Mouse (Mus musculus) forebrain, postnatal 0 days (tissue): ENCODE results near the gene Fgd3. TPM values are rescaled to one million over a fixed set of nuclear protein-coding genes. Genes with fewer than 3 reads are reported as not detected.

Experiments
- ATAC-seq: fragments of 200-750 bp; cut with Nextera tagmentation; 2 replicates; pipeline ENCODE4 v1.8.0; 2017; ENCODE audit warnings: mild to moderate bottlenecking, moderate library complexity
- DNase-seq: peaks from one replicate; pipeline ENCODE4 v3.0.0-alpha.2; 2015
- H3K27ac ChIP-seq: fragments of 300-500 bp; sonication (generic); 2 replicates; pipeline ENCODE4 v1.5.1; 2014; ENCODE audit warnings: low read depth, mild to moderate bottlenecking, antibody characterized with exemption, low read length, moderate library complexity, mixed read lengths
- H3K27me3 ChIP-seq: fragments of 300-500 bp; sonication (generic); 2 replicates; pipeline ENCODE4 v1.6.1; 2014; ENCODE audit warnings: mild to moderate bottlenecking, low read length, mixed read lengths; ENCODE audit not compliant: insufficient read depth
- H3K36me3 ChIP-seq: fragments of 300-500 bp; sonication (generic); 2 replicates; pipeline ENCODE4 v1.6.1; 2014; ENCODE audit warnings: mild to moderate bottlenecking, moderate library complexity; ENCODE audit not compliant: insufficient read depth
- H3K4me1 ChIP-seq: fragments of 300-500 bp; sonication (generic); 2 replicates; pipeline ENCODE4 v1.6.1; 2014; ENCODE audit warnings: antibody characterized with exemption; ENCODE audit not compliant: insufficient read depth
- H3K4me2 ChIP-seq: fragments of 300-500 bp; sonication (generic); 2 replicates; pipeline ENCODE4 v1.6.1; 2014; ENCODE audit warnings: low read depth, mild to moderate bottlenecking, moderate library complexity
- H3K4me3 ChIP-seq: fragments of 300-500 bp; sonication (generic); 2 replicates; pipeline ENCODE4 v1.5.1; 2014; ENCODE audit warnings: low read depth, low read length, mixed read lengths
- H3K9ac ChIP-seq: fragments of 300-500 bp; sonication (generic); 2 replicates; pipeline ENCODE4 v1.6.1; 2014; ENCODE audit warnings: mild to moderate bottlenecking
- H3K9me3 ChIP-seq: fragments of 300-500 bp; sonication (generic); 2 replicates; pipeline ENCODE4 v1.6.1; 2016; ENCODE audit warnings: low read length
- CTCF ChIP-seq: sonication (generic); IDR thresholded peaks from 2 replicates; pipeline ENCODE4 v1.5.1; 2016; ENCODE audit warnings: antibody characterized with exemption, control low read depth, low read depth
- WGBS: fragments of 180-500 bp; shearing (Covaris S2); extraction: QIAGEN DNeasy Blood & Tissue Kit; methylation state at CpG from one replicate; pipeline ENCODE4 v1.1.7; 2014; 5-methylcytosine and 5-hydroxymethylcytosine counted together
- polyA plus RNA-seq: library from polyadenylated mRNA; unstranded; fragments of >200 nt; fragmentation: Nextera tagmentation; extraction: Ambion mirVana; gene quantifications from 2 replicates; pipeline ENCODE4 v1.2.1, GENCODE M21; 2015
- total RNA-seq: library from RNA; depleted of rRNA; stranded (reverse); fragments of >200 nt; gene quantifications from 2 replicates; pipeline ENCODE4 v1.2.3, GENCODE M21; 2014

The Fgd3 gene
- total and polyA plus RNA-seq, 2 experiments from 2014 or later: 2.8 to 14.0 TPM

DNA sequence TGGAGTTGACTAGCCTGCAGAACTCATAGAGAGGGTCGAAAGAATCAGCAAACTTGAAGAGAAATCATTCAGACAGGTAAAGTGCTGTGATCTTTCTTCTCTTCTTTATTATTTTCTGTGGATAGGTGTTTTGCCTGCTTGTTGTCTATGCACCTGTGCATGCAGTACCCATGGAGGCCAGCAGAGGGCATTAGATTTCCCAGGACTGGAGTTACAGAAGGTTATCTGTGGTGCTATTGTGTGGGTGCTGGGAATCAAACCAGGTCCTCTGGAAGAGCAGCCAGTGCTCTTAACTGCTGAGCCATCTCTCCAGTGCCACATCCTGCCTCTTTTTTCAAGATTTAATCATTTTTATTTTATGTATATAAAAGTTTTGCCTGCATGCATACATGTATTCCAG is 28.7 kb downstream of the Fgd3 start:
- peak; percentile 64 for TF ChIP-seq CTCF
- H3K27me3 ChIP-seq: no peaks in the 10 kb centered on the region

DNA sequence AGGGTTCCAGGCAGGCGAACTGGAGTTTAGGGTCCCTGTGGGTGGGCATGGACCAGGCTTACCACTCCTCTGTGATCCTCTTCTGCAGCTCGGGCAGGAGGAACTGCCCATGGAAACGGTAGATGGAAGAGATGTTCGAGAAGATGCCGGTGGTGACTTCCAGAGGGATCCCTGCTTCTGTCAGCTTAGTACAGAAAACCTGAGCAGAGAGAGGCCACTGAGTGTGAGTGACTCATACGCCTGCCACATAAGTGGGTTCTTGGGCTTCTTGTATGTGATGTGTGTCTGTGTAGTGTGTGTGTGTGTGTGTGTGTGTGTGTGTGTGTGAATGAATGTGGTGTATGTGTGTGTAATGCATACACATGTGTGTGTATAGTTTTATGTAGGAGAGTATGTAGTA is 32.9 kb downstream of the Fgd3 start:
- H3K4me1 ChIP-seq: no peaks in the 10 kb centered on the region
- WGBS: 89% methylated on average over 6 of the region's 6 CpGs

More for the DNA sequence above, 28.7 kb downstream of the Fgd3 start:
- no peak overlapping the region for H3K27ac ChIP-seq
- no peaks in the 10 kb centered on the region for H3K9me3 ChIP-seq
- no peak for DNase-seq
- no peak overlapping the region for H3K9ac ChIP-seq
- no peaks in the 10 kb centered on the region for H3K4me1 ChIP-seq
- no peak for ATAC-seq
- H3K4me3 ChIP-seq: no peak overlapping the region
- peaks cover 35% of the 10 kb centered on the region for H3K36me3 ChIP-seq
- 68% methylated on average over 1 of the region's 1 CpGs for WGBS
- H3K4me2 ChIP-seq: no peak overlapping the region

DNA sequence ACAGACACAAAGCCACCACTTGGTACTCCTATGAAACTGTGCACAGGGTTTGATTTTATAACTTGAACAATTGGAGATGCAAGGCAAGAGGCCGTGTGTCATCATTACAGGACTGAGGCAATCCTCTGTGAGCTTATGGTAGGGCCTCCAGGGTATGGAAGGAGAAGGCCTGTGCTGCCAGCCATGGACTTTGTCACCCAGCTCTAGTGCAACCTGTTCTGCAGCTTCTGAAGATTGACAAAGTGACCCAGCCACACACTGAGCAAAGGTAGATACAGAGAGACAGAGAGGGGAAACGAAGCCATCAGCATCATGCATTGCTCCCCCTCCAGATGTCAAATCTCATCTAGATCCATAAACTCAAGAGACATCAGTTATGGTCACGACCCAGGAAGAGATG is 33.4 kb downstream of the Fgd3 start:
- DNase-seq (no peak), ATAC-seq (no peak)
- Histone ChIP-seq H3K4me2 (no peak overlapping the region), H3K27me3 (no peaks in the 10 kb centered on the region), H3K4me3 (no peak overlapping the region), H3K9me3 (no peaks in the 10 kb centered on the region), H3K27ac (no peak overlapping the region), H3K36me3 (peaks cover 62% of the 10 kb centered on the region), H3K9ac (no peak overlapping the region), H3K4me1 (no peaks in the 10 kb centered on the region)
- 87% methylated on average over 3 of the region's 3 CpGs for WGBS
- TF ChIP-seq CTCF: no peak

More for the DNA sequence above, 32.9 kb downstream of the Fgd3 start:
- no peak overlapping the region for H3K4me2 ChIP-seq
- ATAC-seq (no peak), DNase-seq (no peak)
- no peak overlapping the region for H3K4me3 ChIP-seq
- peaks cover 61% of the 10 kb centered on the region for H3K36me3 ChIP-seq
- no peak for TF ChIP-seq CTCF
- no peak overlapping the region for H3K27ac ChIP-seq
- H3K9me3 ChIP-seq: no peaks in the 10 kb centered on the region
- no peak overlapping the region for H3K9ac ChIP-seq
- H3K27me3 ChIP-seq: no peaks in the 10 kb centered on the region

DNA sequence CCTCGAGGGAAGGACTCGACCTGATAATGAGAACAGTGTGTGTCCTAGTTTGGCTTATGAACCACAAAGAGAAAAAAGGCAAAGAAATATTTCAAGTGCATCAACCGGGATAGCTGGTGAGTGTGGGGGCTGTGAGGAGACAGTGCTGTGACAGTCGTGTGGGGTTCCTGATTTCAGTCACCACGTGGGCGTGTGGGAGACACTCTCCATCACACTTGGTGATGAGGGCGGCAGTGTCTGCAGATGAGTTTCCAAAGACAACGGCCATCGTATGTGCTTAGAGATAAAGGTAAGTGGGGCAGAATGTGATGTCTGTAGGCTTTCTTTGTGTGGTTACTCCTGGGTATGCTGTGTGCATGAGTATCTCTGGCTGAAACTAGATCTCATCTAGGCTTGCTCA is 36.4 kb downstream of the Fgd3 start:
- 83% methylated on average over 9 of the region's 9 CpGs for WGBS
- H3K4me3 ChIP-seq: no peak overlapping the region
- no peak for ATAC-seq
- no peak for DNase-seq
- H3K27me3 ChIP-seq: no peaks in the 10 kb centered on the region
- H3K4me2 ChIP-seq: no peak overlapping the region
- H3K9ac ChIP-seq: no peak overlapping the region
- no peak for TF ChIP-seq CTCF
- H3K27ac ChIP-seq: no peak overlapping the region
- no peaks in the 10 kb centered on the region for H3K9me3 ChIP-seq
- H3K36me3 ChIP-seq: peaks cover 82% of the 10 kb centered on the region
- no peaks in the 10 kb centered on the region for H3K4me1 ChIP-seq

DNA sequence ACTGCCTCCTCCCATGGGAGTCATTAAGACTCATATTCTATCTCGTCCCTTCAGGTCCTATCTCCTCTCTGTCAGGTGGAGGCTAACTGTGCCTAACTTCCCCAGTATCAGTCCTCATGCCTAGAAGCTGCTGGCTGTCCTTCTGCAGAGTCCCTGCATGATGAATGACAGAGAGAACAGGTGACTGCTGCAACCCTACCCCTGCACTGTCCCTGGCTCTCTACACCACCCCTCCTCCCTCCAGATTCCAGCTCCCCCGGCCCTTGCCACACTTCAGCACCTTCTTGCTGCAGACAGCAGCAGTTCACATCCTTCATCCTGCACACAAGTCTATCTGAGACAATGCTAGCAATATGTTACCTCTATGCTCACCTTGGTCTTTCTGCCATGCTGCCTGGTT is 37.9 kb downstream of the Fgd3 start:
- H3K9ac ChIP-seq: no peak overlapping the region
- no peak for DNase-seq
- H3K27me3 ChIP-seq: no peaks in the 10 kb centered on the region
- H3K4me2 ChIP-seq: no peak overlapping the region
- peaks cover 83% of the 10 kb centered on the region for H3K36me3 ChIP-seq
- no peaks in the 10 kb centered on the region for H3K4me1 ChIP-seq
- TF ChIP-seq CTCF: no peak
- no peak overlapping the region for H3K27ac ChIP-seq
- 71% methylated on average over 2 of the region's 2 CpGs for WGBS
- no peaks in the 10 kb centered on the region for H3K9me3 ChIP-seq
- no peak for ATAC-seq
- no peak overlapping the region for H3K4me3 ChIP-seq

DNA sequence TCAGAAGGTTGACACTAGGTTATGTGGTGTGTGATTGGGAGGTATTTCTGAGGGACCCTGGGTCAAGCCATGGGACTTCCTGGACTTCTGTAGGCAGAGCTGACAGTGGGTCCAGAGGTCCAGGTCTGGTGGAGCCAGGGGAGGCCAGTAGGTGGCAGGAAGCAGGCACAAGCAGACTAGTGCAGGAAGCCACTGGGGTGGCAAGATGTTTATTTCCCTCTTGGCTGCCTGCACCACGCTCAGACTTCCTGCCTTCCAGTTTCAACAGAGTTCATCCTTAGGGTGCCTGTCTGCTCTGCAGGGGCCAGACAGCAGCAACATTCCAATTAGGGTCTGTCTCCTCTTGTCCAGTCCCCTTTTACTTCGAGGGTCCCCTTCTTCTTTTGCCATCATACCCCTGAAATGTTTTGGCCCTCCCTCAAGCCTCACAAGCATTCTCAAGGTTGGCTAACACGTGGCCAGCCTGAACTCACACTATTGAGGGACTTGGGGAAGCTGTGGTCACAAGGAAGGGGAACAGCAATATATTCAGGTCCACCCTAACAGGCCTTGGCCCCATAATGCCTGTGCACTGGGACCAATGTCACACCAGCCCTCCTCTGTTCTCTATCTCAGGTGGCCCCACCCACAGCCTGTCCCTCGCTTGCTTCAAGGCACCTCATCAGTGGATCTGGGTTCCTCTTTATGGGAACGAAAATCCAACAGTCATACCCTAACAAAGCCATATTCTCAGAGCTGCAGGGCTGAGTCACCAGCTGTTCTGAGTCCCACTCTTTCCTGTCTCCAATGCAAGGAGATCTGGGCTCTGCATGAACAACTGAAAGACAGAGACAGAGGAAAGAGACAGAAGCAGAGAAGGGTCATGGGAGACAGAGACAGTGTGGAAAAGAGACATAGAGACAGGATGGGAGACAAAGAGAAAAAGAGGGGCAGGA is 48.0 kb downstream of the Fgd3 start:
- no peak for TF ChIP-seq CTCF
- DNase-seq (no peak), ATAC-seq (no peak)
- 73% methylated on average over 5 of the region's 5 CpGs for WGBS
- H3K27ac ChIP-seq: no peak overlapping the region
- H3K27me3 ChIP-seq: no peaks in the 10 kb centered on the region
- no peak overlapping the region for H3K4me2 ChIP-seq
- H3K9me3 ChIP-seq: no peaks in the 10 kb centered on the region
- peaks cover 44% of the 10 kb centered on the region for H3K36me3 ChIP-seq
- H3K4me1 ChIP-seq: no peaks in the 10 kb centered on the region
- H3K4me3 ChIP-seq: no peak overlapping the region
- no peak overlapping the region for H3K9ac ChIP-seq

DNA sequence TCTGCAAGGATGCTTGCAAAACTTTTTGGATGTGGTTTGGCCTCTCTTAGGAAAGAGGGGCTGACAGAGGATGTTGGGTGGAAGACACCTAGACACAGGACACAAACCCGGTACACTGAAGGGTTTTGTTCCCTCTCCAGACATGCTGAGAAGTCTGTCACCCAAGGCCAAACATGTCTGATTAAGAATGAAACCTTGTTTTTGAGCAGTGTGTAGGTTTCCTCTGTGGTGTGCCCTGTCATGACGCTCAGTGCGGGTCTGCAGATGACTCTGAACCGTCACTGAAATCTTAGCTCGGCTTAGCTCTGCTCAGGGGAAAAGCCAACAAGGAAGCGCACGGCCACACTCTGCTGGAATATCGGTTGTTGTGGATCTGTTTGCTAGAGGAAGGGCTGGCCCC is 49.6 kb downstream of the Fgd3 start:
- DNase-seq: no peak
- Histone ChIP-seq H3K4me2 (no peak overlapping the region), H3K36me3 (peaks cover 33% of the 10 kb centered on the region), H3K9ac (no peak overlapping the region), H3K9me3 (no peaks in the 10 kb centered on the region), H3K4me1 (no peaks in the 10 kb centered on the region), H3K27ac (no peak overlapping the region), H3K27me3 (no peaks in the 10 kb centered on the region), H3K4me3 (no peak overlapping the region)
- no peak for TF ChIP-seq CTCF
- 89% methylated on average over 8 of the region's 8 CpGs for WGBS
- ATAC-seq: no peak
